Mouse (Mus musculus) lung, postnatal 25 days (tissue): ENCODE data around the gene Pcdh11x.
"Not testable (repeated sequence)": the region's sequence is repeated elsewhere in the genome, so short reads cannot be mapped to it uniquely, and the experiment has no call there.

Source experiments
- DNase-seq: peaks from one replicate; pipeline ENCODE4 v3.0.0; 2022; ENCODE audit warnings: low spot score

Pcdh11x gene

DNA sequence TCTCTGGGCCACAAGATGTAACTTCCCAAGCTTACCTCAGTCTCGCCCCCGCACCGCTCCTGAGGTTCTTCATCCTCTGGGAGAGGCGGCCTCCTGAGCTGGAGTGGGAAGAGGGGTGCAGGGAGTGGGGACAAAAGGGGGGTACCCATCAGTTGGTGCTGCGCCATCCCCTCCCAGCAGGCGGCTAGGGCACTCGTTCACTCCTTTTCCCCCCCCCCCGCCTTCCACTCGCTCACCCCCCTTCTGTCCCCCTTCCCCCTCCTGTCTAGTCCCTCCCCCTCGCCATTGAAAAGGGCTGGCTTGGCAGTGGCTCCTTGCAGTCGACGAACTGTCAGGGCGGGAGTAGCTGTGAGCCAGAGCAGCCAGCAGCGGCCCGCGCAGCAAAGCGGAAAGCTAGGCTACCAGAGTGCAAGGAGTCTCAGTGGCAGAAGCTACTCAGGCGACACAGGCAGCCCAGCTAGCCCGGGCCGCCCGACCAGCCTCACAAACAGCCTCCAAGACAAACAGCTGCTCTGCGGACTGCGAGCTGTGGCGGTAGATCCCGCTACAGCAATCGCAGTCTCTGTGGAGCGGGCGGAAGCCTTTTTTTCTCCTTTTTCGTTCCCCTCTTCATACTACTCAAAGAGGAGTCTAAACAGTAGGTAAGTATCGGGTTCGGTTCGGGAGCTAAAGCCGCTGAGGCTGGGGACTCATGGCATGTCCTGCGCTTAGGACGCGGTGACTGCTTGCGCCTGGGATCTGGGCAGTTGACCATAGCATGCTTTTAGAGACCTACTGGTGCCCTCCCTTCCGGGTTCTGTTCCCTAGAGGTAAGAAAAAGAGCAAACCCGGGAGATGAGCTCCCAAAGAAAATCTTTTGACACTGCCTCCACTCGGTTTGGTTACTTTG is at the start of gene Pcdh11x:
TSS of gene Pcdh11x (plus strand) at position 249 of the 889 bp plus-strand sequence.
- DNase-seq = no peak

DNA sequence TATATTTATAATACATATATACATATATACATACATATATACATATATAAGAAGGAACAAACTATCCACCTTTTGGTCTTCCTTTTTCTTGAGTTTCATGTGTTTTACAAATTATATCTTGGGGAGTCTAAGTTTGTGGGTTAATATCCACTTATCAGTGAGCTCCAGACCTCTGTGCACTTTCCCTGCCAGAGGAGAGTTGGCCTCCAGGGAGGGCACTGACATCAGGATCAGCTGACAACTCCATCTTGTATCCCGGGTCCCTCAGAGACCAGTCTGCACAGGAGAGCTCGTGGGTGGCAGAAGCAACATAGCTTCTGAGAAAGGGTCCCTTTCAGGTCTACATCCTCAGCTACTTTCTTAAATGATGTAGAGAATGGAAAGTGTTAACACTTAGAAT is 30.0 kb upstream of the Pcdh11x start:
- no peak for DNase-seq

DNA sequence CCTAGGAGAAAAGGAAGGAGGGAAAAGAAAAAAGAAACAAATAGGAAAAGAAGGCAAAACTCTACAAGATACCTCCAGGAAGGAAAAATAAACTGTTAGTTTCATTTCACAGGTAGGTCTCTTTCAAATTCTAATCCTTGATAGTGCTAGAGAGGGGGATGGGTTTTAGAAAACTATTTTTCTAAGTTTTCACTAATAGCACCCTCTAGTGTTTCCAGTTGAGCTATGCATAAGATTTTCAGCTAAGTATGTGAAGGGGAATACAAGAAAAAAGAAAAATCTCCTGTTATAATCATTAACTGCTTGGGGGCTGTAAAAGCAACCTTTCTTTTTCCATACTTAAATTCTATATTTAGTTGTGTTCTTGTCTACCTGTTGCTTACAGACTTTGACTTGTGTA is 4.5 kb upstream of the Pcdh11x start:
- DNase-seq = no peak

DNA sequence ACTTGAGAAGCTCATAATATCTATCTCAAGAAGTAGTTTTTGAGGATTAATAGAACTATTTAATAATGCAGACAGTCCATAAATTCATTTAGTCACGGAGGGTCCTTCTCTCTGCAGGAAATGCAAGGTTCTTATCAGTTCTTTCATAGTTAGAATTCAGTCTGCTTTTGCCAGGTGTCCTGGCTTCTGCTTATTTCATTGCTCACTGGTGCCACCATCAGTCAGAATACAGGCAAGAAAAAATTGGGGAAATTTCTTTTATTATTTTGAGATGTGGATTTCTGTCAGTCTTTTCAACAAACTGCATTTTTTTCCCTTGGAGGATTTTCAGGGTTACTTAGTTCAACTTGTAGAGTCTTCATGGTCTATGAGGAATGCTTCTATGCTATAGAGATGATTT is 2.6 kb upstream of the Pcdh11x start:
- DNase-seq = no peak

DNA sequence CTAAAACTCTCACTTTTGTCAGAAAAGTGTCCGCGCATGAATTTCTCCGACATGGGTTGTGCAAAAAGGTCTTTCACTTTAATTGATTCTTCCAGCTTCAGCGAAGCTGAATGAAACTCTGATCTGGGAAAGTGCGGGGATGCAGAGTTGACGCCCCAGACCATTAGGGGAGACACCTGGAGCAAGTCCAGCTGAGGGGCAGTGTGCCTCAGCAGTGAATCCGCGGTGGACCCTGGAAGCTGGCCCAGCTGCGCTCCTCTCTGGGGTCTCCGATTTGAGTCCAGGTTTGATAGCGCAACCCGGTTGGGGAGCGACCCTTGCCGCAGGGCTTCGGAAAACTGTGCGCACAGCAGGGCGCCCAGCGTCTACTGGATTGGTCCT is 831 bp downstream of the Pcdh11x start:
- no peak for DNase-seq

DNA sequence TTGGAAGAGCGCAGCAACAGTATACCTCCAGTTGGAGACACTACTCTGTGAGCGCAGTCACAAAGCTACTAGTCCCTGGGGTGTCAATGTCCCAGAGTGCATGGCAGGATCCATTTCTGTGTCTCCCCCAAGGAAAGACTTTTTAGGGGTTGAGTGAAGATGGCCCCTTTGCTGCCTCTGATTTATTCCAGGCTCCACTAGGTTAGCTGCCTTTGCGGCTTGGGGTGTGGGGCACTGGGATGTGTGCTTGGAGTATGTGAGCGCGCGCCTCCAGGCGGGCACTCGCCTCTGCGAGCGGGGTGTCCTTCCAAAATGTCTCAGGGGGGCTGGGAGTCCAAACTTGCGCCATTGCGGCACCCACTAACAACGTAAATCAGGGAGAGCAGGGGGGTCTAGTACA is 1.6 kb downstream of the Pcdh11x start:
- DNase-seq = no peak

DNA sequence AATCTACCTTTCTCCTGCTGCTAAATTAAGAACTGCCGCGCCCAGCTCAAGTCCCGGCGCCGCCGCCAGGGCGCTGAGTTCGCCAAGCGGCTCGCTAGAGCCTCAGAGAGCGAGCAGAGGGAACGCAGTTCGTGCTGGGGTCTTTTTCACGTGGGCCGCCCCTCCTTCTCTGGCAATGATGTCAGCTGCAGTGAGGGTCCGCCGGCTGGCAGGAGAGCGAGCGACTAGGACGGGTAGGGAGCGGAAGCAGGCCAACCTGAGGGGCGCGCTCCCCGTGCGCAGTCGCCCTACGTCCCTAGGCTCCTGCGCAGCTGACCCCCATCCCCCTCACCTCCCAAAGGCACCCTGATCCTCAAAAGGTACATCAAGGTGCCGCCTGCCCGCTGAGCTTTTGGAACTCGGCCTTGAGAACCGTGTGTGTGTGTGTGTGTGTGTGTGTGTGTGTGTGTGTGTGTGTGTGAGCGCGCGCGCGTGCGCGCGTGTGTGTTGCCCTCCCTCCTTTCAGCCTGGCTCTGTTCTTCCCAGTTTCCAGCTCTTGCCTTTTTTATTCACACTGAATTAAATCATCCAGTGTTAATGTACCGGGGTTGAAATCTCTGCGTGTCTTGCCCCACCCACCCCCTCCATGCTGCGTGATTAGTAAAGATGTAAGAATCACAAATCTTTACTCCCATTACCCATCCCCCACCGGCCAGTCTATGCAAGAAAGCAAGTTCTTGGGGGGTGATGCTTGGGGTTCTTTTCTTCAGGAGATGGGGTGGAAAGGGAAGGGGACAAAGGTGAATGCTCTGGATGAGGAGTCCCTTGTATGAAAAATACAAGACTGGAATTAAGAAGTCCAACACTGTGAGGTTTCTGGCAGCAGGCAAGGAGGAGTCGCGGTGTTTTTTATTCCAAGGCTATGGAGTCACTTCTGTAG is 3.0 kb downstream of the Pcdh11x start:
- DNase-seq = no peak

DNA sequence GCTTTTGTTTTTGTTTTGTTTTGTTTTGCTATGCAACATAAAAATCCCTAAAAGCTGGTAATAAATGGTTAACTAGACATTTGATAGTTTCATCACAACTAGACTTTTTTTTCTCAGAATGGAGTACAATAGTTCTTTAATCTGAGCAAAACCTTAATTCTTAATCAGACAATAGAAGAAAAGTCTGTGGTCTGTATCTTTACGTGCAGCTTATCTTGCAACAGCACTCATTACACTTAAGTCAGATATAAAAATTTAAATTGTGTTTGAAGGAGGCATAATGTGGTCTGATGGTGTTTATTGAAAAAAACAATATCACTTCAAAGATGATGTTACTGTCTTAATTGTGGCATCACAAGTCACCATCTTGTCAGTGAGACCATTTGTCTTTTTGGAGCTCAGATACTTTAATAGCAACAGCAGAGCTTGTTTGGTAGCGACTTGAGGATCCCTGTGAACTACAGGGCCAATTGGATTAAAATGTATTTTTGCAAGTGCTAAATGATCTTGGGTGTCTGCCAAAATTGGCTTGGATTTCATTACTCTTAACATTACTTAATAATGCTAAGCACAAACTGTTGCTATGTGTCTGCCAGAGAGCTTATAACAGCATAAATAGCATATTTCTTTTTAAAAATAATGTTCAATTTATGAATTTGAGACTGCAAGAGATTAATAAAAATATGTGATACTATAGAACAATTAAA is 11.6 kb downstream of the Pcdh11x start:
- no peak for DNase-seq

DNA sequence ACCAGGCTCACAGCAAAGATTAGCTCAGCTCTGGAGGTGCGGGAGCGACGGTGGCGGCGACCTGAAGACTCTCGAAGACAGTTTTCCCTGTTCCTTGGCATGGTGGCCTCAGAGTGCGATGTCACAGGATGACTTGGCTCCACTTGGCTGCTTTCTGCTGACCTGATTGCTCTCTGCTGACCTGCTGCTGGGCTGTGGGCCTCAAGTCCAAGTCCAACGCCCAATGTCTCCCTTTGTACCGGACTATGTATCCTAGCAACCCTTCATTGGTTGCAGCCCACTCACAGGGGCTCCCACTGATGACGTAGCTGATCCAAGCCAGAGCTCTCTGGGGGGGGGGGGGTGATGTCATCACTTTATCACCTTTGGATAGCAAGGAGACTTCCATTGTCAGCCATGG is 22.9 kb downstream of the Pcdh11x start, which contains the start of gene H2afb3:
TSS of gene H2afb3 (minus strand) at position 101 of the 400 bp plus-strand sequence.
- not testable (repeated sequence) for DNase-seq

DNA sequence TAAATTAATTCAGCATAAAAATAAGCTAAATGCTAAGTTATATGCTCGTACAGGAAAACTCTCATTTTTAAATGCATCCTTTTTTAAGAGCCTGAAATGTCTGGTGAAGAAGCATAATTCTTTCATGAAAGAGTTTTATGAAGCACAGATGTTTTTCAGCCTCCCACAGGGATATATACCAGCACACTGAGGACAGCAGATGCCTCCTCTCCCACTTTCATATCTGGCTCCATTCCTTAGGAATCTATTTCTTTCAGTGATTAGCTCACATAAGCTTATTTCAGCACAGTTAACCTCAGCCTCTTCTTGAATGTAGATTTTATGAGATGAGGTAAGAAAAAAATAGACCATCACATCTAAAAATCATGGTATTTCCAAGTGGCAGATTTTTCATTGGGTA is 176.2 kb downstream of the Pcdh11x start:
- no peak for DNase-seq

DNA sequence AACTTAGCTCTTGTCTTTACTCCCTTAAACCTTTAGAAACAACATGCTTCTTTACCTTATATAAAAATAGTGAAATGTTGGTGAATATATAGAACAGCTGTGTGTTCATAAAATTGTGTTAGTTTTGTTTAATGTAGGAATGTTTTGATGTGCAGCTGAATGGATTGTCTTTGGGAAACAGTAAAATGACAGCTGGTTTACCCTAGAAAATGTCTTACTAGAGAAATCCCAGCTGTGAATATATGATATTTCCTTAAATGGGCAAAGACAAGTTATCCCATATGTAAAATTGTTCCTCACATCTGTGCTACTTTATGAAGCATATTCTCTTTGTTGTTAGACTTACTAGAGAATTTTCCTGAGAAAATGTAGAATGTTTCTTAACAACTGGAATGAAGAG is 196.4 kb downstream of the Pcdh11x start:
- no peak for DNase-seq

DNA sequence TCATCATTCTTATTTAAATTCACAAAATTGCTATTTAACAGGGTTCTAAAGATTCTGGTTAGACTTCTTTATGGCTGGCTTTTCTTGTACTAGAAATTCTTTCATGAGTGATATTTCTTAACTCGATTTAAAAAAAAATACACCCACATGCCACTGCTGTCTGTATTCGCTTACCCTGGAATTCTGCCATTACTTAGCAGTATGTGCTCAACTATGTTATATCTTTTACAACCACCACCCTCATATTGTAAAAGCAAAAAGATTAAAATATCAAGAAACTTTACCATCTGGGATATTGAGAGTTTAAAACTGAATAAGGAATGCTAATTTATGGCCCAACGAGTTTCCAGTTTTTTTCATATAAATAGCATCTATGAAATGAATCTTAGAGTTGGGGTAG is 234.9 kb downstream of the Pcdh11x start:
- no peak for DNase-seq

DNA sequence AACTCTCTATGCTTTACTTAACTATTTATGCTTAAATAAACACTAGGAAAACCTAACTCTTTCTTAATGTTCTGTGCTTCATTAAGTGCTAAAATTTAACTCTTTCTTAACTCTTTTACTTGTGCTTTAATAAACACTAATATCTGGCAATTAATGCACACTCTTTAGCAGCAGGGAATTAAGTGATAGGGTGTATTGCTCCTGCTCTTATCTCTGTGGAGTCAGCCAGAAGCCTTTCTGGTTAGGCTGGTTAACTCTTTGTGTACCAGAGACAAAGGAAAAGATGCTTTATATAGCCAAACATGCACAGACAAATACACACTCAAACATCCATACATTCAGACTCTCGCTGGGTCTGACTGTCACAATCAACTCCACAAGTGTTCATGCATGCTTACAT is 309.2 kb downstream of the Pcdh11x start:
- DNase-seq = no peak

DNA sequence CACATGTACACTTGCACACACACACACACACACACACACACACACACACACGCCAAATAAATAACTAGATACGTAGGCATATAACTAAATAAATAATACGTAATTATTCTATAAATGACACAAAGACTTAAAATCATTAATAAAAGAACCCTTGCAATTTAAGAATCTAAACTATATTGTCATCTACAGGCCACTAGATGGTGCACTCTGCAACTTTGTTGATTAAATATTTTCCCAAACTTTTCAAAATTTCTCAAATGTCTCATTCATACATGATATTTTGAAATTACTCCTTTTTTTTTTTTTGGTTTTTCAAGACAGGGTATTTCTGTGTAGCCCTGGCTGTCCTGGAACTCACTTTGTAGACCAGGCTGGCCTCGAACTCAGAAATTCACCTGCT is 328.4 kb downstream of the Pcdh11x start:
- DNase-seq = no peak

DNA sequence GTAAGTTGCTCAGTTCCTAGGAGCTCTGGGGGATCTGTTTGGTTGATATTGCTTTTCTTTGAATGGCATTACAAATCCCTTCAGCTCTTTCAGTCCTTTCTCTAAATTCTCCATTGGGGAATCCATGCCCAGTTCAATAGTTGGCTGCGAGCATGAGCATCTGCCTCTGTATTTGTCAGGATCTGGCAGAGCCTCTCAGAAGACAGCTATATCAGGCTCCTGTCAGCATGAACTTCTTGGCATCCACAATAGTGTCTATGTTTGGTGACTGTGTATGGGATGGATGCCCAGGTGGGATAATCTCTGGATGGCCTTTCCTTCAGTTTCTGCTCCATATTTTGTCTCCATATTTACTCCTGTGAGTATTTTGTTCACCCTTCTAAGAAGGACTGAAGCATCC is 380.2 kb downstream of the Pcdh11x start:
- not testable (repeated sequence) for DNase-seq

DNA sequence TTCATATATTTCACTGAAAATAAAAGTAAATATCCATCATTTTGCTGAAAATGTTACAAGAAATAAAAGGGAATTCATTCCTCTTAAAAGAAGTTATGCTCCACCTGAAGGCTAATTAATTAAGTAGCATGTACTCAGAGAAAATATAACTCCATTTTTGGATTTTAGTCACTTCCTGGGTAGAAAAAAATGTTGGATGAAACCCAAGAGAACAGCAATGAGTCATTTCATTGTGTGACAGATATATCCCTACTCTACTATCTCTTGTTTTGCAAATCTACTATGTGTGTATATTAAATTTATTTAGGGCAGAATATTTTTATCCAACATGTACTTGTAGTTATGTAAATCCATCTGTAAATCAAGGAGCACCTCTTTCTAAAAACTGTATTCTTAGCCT is 444.1 kb downstream of the Pcdh11x start:
- DNase-seq = no peak

DNA sequence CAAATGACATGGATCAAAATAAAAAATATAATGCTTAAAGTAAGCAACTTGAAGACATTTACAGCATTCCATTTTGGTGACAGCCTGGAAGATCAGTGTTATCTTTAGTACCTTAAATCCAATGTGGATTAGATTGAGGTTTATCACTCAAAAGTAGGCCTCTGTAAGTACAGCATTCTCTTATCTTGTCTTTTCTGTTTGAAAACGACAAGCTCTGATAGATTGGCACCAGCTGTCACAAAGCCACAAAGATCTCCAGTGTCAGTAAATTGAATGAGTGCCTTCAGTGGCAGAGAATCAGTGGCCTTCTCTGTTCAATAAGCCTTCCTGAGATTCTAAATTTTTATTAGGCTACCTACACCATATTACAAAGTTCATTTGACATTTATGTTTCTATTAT is 445.7 kb downstream of the Pcdh11x start:
- DNase-seq = no peak

DNA sequence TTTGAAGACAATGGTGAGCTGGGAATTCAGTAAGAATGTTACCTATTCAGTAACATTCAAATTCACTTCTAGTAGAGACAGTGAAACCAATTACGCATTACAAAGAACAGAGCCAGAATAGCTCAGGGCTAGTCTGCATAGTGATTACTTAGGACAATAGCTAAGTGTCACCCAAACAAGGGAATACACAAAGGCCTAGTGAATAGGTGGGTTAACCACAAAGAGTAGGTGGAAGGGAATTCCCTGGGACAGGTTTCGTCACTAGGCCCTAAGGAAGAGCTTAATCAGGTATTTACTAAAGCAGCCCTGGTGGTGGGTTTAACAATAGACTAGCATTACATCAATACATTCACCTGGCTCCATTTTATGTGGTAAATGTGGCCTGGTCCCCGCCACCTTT is 654.5 kb downstream of the Pcdh11x start:
- DNase-seq = no peak
